Mouse (Mus musculus): ENCODE results near the gene Sptb. TPM values are rescaled to one million over a fixed set of nuclear protein-coding genes. Genes with fewer than 3 reads are reported as not detected.

Sptb gene
- total RNA-seq, 2 experiments from 2014 or later: 119 to 124 TPM

DNA sequence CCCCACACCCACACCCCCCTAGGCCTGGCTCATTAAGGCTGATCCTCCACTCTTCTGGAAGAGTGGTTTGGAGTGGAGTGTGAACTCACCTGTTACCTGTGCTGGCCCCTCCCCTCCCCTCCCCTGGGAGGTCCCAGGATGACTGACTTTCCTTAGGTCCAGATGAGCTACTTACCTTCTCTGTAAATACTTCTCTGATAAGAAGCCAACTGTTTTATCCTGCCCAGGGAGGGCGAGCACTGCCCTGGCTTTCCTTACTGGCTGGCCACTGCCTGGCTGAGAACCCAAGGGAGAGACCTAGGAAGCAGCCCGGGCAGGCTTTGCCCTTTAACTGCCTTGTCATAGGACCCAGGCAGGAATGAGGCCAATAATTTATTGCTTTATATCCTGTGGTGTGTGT lies 131.9 kb downstream of the Sptb start:
- DNase-seq (ENCODE audit: extremely low spot score in 1 of 2, low spot score in 1 of 2): no peak

DNA sequence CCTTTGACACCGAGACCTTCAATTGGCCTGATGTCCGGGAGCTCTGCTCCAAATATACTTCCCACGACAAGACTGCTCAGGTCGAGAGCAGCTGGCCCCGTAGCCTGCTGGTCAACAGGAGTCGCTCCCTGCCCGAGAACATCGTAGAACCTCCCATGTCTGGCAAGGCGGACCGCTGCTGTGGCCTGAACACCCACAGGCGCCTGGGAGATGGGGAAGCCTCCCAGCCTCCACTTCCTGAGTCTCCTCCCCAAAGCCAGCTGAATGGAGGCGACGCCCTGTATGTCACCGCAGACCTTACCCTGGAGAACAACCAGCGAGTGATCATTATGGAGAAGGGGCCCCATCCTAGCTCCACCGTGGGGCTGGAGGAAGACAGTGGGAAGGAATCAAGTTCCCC lies 132.5 kb downstream of the Sptb start:
- no peak for DNase-seq (ENCODE audit: extremely low spot score in 1 of 2, low spot score in 1 of 2)

DNA sequence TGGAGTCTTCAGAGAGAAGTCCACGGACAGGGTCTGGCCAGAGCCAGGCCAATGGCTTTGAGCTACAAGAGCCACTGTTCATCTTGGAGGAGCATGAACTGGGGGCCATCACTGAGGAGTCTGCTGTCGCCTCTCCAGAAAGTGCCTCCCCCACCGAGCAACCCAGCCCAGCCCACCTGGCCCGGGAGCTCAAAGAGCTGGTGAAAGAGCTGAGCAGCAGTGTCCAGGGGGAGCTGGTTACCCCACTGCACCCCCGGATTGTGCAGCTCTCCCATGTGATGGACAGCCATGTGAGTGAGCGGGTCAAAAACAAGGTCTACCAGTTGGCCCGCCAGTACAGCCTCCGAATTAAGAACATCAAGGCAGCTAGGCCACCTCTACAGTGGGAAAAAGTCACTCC lies 133.5 kb downstream of the Sptb start:
- no peak for DNase-seq (ENCODE audit: extremely low spot score in 1 of 2, low spot score in 1 of 2)

DNA sequence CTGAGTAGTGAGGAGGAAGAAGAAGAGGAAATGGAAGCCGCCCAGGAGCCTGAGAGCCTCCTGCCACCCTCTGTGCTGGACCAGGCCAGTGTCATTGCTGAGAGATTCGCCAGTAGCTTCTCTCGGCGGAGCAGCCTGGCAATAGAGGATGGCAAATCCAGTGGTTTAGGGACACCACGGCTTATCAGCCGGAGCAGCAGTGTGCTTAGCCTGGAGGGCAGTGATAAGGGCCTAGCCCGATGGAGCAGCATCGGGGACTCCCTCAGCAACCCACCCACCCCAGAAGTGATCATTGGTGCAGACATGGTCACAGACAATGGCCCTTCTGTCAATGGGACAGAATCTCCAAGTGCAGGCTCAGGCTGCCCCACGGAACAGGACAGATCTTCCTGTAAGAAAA lies 134.3 kb downstream of the Sptb start:
- no peak for DNase-seq (ENCODE audit: extremely low spot score in 1 of 2, low spot score in 1 of 2)

DNA sequence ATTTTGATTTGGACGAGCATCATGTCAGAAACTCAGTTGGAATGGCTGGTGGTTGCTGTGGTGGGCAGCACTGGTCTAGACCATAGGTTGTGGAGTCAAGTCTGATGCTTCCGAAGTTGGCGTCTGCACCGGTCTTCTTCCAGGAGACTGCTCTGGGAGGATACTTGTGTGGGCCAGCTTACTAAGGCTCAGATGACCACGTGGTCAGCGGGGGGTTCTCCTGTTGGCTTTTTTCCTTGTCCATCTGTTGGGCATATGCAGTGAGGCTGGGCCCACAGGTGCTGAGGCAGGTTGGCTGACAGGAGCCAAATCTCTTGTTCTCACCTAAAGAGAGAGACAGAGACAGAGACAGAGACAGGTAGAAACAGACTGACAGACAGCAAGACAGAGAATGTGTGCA lies 135.5 kb downstream of the Sptb start:
- no peak for DNase-seq (ENCODE audit: extremely low spot score in 1 of 2, low spot score in 1 of 2)

DNA sequence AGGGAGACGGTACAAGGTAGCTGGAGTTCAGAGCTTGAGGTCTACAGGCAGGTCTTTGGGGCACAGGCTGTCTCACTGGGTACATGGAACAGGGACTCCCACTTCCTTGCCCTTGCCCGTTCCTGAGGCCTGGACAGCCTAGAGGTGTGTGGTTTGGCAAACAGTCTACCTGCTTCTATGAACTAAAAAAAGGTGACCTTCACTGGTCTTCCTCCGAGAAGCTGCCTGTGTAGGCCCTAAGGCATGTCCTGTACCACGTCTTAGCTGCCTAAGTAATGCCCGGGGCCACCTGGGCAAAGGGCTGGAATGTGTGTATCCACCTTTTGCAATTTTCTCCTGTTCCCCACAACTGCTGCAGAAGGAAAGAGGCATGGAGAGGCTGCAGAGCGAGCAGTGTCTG lies 137.0 kb downstream of the Sptb start:
- no peak for DNase-seq (ENCODE audit: extremely low spot score in 1 of 2, low spot score in 1 of 2)

DNA sequence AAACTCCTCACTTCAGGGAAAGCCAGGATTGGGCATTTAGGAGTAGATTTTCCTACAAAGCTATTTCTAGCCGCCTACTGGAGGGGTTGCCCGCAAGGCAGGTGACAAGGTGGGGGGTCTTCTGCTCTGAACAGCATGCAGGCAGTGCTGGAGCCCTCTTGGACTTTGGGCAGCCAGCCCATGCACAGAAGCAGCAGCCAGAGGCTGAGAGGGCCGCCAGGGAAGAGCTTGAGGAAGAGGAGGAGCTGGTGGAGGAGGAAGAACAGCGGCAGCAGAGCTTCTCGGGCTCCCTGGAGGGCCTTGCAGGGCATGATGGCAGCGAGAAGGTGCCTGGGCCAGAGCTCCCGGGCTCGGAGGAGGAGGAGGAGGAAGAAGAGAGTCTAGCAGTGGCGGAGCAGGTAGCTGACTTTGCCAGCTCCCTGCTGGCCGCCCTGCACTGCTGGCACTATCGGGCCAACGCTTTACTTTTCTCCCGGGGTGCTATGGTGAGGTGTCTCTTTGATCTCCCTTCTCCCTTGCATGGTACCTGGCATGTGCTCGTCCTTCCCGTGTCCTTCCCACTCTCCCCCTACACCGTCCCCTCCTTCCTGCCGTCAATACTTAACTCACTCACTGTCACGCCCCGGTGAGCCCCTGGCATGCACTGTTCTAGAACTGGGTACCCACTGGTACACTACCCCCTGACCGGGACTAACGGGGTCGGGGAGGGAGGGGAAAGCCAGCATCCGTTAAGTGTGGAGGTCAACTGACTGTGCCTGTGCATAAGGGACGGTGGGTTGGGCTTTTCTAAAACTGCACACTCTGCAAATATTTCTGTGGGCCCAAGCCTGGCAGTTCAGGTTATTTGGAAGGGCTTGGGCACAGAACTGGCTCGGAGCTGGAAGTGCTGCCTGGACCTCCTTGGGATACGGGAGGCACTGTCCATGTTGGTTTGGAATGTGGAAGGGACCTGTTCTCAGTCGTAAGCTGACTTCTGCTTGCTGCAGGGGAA lies 137.8 kb downstream of the Sptb start:
- no peak for DNase-seq (ENCODE audit: extremely low spot score in 1 of 2, low spot score in 1 of 2)

DNA sequence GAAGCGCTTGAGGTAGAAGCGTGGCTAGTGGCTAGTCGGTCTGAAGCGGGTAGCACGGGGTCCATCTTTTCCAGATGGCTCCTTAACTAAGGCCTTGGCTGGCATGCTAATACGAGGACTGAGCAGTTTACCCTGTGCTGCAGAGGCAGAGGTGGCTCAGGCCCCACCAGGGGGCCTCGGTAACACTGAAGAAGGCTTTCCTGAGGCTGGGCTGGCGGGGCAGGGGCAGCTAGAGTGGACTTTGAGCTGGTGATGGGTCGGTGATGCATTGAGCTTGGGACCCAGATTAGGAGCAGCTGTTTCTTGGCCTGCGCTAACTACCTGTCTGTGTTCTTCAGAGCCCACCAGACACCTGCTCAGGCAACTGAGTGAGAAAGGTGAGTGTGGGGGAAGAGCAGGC lies 139.1 kb downstream of the Sptb start:
- no peak for DNase-seq (ENCODE audit: extremely low spot score in 1 of 2, low spot score in 1 of 2)

DNA sequence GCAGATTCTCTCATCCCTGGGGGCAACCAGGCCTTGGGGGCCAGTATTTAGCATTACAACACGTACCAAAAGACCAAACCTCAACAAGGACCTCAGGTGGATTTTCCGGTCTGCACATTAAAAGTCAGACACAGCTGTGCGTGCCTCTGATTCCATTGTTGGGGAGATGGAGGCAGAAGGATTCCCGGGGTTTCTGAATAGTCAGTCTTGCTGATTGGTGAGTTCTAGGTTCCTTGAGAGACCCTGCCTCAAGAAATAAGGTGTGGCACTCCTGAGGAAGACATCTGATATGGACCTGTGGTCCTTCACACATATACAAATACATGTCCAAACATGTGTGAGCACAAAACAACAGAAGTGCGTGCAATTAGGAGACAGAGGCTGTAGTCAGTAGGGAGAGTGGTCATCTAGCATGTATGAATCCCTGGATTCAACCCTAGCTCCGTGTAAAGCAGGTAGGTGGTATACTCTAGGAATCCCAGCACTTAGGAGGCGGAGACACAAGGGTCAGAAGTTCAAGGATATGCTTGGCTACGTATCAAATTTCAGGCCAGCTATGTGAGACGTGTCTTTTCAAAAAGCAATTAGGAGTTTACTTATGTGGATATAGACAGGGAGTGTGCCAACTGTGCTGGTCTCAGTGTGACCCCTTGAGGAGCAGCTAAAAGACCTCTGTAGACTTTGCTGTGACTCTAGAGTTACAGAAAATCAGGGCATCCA lies 140.0 kb downstream of the Sptb start:
- DNase-seq (ENCODE audit: extremely low spot score in 1 of 2, low spot score in 1 of 2): no peak

DNA sequence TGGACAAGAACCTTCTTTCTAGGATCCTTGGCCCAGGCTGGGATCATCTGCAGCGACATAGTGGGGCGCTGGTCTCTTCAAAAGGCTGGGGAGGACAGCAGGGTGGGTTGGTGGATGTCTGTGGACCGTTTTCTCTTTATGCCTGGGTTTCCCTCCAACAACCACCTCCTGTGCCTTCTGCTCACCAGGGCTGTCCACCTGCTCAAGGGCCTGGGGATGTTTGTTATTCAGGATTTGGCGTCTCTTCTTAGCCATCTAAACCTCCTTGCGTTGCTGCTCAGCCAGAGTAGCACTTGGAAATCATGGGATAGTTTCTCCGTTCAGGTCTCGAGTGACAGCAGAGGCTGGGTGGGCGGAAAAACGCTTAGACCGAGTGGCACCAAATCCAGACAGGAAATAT lies 144.1 kb downstream of the Sptb start:
- no peak for DNase-seq (ENCODE audit: extremely low spot score in 1 of 2, low spot score in 1 of 2)

DNA sequence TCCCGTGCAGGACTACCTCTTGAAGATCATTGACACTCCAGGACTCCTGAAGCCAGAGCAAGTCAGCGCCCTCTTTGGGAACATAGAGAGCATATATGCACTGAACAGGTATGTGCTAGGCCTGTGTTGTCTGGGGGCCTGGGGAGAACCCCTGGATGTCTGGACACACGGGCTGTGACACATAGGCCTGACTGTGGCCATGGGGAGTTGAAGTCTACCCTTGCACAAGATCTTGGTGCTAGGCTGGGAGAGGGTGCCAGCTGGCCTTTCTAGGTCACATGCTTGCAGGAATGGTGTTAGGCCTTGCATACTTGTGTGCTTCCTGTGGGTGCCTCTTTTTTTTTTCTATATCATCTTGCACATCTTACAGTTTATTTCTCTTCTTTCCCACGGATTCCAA lies 148.2 kb downstream of the Sptb start:
- DNase-seq (ENCODE audit: extremely low spot score in 1 of 2, low spot score in 1 of 2): no peak

DNA sequence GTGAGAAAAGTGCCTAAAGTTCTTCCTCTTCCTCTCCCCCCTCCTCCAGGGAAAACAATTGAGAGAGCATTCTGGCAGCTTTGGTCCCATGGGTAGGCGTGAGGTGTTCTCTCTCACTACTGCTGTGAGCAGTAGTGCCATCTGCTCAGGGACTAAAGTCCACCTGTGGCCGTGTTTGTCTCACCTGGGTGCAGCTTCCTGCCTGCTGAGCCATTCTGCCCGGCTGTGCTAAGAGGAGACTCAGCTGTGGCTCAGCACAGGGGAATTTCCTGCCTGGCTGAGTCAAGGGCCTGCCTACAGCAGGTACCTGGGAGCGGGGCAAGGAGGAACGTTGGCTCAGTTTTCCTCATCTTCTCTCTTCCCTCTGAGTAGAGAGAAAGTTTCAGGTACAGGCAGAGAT lies 152.1 kb downstream of the Sptb start:
- DNase-seq (ENCODE audit: extremely low spot score in 1 of 2, low spot score in 1 of 2): no peak

DNA sequence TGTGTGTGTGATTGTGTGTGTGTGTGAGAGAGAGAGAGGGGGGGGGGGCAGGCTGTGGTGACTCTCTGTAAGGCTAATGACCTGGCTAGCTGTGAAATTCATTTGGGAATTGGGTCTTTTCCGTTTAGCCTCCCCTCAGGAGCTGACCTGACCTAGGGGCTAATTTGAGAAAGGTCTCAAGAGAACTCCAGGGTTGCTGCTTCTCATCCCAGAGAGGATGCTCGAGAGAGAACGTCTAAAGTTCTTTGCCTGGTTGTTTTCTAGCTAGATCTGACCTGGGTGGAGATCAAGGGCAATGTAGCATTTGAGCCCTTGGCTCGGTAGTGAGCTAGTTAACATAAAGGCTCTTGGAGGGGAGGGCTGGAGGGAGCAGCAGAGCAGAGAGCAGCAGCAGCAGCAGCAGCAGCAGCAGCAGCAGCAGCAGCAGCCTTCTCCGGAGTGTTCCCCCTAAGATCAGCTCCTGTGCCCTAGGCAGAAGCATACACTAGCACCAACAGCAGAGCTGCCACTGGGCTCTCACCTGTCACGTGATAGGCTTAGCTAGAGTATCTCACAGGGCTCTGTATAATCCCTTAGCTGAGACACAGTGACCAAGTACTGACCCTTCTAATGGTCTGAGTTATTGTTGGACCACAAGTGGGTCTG lies 153.5 kb downstream of the Sptb start:
- no peak for DNase-seq (ENCODE audit: extremely low spot score in 1 of 2, low spot score in 1 of 2)

DNA sequence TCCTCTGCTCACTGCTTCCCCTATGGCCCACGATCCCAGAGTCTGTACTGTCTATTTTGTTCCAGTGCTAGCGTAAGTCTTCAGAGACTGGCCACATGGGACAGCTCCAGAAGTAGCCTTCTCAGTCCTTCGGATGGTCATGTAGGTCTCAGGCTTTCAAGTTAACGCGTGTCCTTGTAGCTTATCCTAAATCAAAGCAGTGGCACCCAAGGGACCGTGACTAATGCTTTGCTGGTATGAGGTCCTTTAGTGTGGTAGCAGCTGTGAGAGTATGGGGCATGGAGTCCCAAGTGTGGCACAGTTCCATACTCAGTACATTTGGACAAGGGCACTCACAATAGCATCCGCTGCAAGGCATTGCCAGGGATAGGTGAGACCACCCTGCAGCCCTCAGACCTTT lies 154.2 kb downstream of the Sptb start:
- DNase-seq (ENCODE audit: extremely low spot score in 1 of 2, low spot score in 1 of 2): no peak

DNA sequence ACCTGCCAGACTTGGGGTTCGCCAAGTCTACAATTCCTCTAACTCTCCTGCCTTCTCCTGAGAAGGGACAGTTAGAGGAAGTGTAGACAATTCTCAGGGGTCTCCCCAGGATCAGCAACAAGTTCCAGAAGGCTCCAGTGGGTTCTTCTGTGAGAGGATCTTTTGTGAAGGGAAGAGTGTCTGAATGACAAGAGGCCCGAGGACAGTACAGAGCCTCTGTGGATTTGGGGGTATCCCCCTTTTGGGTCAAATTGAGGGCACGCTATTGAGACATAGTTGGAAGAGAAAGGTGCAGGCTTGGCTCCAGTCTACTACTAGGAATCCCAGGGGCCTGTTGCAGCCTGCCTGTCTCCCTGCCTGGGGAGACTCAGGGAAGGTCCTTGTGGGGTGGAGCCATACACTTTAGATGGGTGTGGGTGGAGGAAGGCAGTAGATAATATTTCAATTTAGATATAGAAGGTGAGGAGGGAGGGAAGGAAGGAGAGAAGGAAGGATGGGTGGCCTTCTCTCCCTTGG lies 155.4 kb downstream of the Sptb start:
- no peak for DNase-seq (ENCODE audit: extremely low spot score in 1 of 2, low spot score in 1 of 2)

DNA sequence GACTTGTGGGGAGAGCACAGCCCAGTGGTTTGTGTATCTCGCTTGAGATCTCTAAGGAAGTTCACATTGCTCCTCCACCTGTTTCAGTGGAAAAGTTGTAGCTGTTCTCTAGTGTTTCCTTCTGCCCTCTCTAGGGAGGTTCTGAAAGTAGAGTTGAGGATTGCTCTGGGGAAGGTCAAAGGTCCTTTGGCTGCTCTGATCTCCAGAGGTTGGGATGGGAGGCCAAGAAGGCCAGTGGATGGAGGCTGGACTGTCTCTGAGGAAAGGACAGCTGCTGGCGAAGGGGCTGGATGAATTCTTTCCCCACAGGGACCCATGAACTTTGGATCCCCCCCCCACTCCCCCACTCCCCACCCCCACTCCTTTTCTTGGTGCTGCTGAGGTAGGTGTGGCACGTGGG lies 156.0 kb downstream of the Sptb start:
- DNase-seq (ENCODE audit: extremely low spot score in 1 of 2, low spot score in 1 of 2): no peak

DNA sequence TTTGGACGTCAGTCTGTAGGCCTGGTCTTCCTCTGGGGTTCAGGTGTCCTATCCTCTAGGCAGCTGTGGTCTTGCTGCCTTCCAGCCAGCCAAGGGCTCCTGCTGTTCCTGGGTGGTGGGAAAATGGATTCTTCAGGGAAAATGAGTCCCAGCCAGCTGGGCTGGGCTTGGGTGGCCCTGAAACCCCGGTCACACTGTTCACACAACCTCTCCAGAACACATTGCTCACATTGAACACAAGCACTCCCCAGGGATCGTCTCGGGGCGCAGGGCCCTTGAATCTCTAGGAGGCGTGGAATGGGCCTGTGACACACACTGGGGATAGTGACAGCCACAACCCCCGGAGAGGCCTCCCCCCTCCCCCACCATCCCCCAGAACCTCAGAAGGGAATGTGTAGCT lies 156.4 kb downstream of the Sptb start:
- no peak for DNase-seq (ENCODE audit: extremely low spot score in 1 of 2, low spot score in 1 of 2)

DNA sequence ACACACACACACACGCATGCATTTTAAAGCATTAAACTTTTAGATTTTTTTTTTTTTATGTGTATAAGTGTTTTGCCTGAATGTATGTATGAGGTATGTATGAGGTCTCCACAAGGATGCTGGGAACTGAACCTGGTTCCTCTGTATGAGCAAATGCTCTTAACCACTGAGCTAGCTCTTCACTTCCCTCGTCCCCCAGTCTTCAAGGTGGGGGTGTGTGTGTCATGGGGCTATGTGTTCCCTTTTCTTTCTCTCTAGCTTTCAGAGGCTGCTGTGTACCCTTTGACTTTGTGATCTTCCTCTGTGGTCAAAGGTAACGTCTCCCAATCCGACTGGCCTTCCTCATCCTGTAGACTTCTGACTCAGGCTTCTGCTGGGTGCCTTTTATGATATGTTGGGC lies 157.4 kb downstream of the Sptb start:
- DNase-seq (ENCODE audit: extremely low spot score in 1 of 2, low spot score in 1 of 2): no peak

DNA sequence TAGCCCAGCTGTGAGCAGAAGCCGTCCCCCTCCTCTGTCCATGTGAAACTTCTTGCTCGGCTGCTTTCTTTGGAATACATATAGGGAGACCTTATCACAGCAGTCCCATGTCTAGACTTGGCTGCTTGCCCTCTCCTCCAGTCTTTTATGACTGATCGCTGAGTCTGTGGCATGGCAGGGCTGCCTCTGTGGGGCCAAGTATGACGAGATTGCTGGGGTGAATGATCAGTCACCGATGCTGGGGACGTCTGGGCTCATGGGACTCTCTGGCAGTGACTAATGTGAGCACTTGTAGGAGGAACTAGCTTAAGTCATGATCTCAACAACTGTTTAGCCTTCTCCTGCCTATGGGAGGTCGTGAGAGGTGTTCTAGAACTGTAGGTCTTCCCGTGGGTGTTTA lies 158.0 kb downstream of the Sptb start:
- no peak for DNase-seq (ENCODE audit: extremely low spot score in 1 of 2, low spot score in 1 of 2)

DNA sequence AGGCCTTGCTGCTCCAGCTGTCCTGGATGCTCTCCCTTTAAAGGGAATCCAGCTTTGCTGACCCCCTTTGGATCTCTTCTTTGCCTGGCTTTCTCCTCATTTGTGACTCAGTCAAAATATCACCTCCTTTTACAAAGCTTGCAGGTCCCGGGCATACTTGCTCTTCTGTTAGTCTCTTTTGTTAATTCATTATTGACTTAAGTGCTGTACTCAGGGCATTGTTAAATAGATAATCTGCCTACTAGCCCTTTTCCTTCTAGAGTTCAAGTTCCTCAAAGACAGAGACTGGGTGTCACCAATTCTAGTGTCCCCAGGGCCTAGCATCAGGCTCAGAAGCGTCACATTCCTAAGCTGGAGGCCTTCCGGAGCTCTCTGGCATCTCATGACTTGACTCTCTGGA lies 161.1 kb downstream of the Sptb start:
- DNase-seq (ENCODE audit: extremely low spot score in 1 of 2, low spot score in 1 of 2): no peak

DNA sequence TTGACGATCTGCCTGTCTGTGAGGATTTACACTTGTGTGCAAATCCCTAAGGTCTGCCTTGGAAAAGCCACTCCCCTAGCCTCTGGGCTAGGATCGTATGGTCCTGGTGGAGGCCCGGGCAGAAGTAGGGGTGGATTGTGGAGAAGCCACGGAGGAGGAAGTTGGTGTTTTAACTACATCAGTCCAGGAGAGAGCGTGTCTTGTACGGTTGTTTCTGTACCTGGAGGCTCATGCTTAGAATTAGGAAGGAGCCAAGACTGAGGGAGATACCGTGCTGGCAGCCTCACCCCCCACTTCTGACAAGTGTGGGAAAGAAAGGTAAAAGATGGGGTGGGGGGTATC lies 162.3 kb downstream of the Sptb start:
- DNase-seq (ENCODE audit: extremely low spot score in 1 of 2, low spot score in 1 of 2): no peak
